Mouse (Mus musculus) E14TG2a.4 (cell line): ENCODE results near the gene Fam24b.

Source experiments
- H3K27me3 ChIP-seq: 2 replicates; pipeline ENCODE4 v1.6.1; 2014; ENCODE audit warnings: low read length, control low read depth; ENCODE audit not compliant: insufficient read depth
- H3K36me3 ChIP-seq: 2 replicates; pipeline ENCODE4 v1.6.1; 2014; ENCODE audit warnings: low read length, control low read depth; ENCODE audit not compliant: insufficient read depth
- H3K4me1 ChIP-seq: replicated peaks from 2 replicates; pipeline ENCODE4 v1.6.1; 2014; ENCODE audit warnings: low read depth, low read length, control low read depth
- H3K4me3 ChIP-seq: replicated peaks from 2 replicates; pipeline ENCODE4 v1.5.1; 2014; ENCODE audit warnings: mild to moderate bottlenecking, low read length
- H3K9me3 ChIP-seq: 2 replicates; pipeline ENCODE4 v1.6.1; 2014; ENCODE audit warnings: low read length, control low read depth
- CTCF ChIP-seq: conservative IDR thresholded peaks from 2 replicates; pipeline ENCODE4 v1.5.1; 2014; ENCODE audit warnings: low read length
- NANOG ChIP-seq: IDR thresholded peaks from 2 replicates; pipeline ENCODE4 v1.6.1; 2014; ENCODE audit warnings: borderline replicate concordance, low read length, mixed read lengths
- POU5F1 ChIP-seq: IDR thresholded peaks from 2 replicates; pipeline ENCODE4 v1.6.1; 2014; ENCODE audit warnings: low read length, borderline replicate concordance

Gene Fam24b

GRCm38 (mm10) chr7:131329416-131329815 is at the start of gene Fam24b:
Gene Fam24b (minus strand): TSS chr7:131329516.
- Histone ChIP-seq H3K4me1 (no peaks in the 10 kb centered on the region), H3K36me3 (no peaks in the 10 kb centered on the region), H3K9me3 (no peaks in the 10 kb centered on the region), H3K4me3 (no peak within 1 kb of the TSS), H3K27me3 (no peaks in the 10 kb centered on the region)
- TF ChIP-seq POU5F1 (no peak), NANOG (no peak), CTCF (no peak)

GRCm38 (mm10) chr7:131371880-131372651 is 42.8 kb upstream of the Fam24b start:
- Histone ChIP-seq H3K4me3 (peak overlapping the region; percentile 96), H3K36me3 (peaks cover 15% of the 10 kb centered on the region), H3K4me1 (peaks cover 19% of the 10 kb centered on the region), H3K9me3 (no peaks in the 10 kb centered on the region), H3K27me3 (peaks cover 2% of the 10 kb centered on the region)
- TF ChIP-seq POU5F1, result no peak
- TF ChIP-seq CTCF, result no peak
- no peak for TF ChIP-seq NANOG

- TF ChIP-seq POU5F1 (no peak), CTCF (no peak), NANOG (no peak)
- Histone ChIP-seq H3K4me1 (peaks cover 19% of the 10 kb centered on the region), H3K4me3 (peak overlapping the region; percentile 96), H3K9me3 (no peaks in the 10 kb centered on the region), H3K27me3 (peaks cover 5% of the 10 kb centered on the region), H3K36me3 (peaks cover 15% of the 10 kb centered on the region)
Measured at GRCm38 (mm10) chr7:131371470-131371860, 42.1 kb upstream of the Fam24b start.

- Histone ChIP-seq H3K36me3 (peaks cover 15% of the 10 kb centered on the region), H3K4me3 (peak within 1 kb of the TSS; percentile 96), H3K4me1 (peaks cover 19% of the 10 kb centered on the region), H3K27me3 (peaks cover 5% of the 10 kb centered on the region), H3K9me3 (no peaks in the 10 kb centered on the region)
- no peak for TF ChIP-seq NANOG
- peak; percentile 26; the same call in 1 of the 2 replicates for TF ChIP-seq CTCF
Measured at GRCm38 (mm10) chr7:131370648-131371469, 41.5 kb upstream of the Fam24b start, which contains the start of gene Pstk. Gene Pstk (plus strand): TSS chr7:131371141.

DNA sequence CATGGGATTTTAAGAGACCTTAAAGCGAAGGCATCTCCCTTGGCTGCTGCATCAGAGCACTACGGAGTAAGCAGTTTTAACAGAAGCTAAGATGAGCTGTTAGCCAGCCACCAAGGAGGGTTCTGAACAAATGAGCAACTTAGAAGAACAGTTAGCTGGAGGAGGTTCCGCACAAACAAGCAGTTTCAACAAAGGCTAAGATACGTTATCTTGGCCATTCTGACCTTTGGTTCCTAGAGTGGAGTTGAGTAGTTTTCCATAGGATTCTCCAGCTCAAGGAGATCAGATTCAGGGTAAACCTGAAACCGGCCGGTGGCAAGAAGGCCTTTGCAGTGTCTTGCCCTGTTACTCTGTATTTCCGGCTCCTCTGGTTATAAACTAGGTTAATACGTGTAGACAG is 34.8 kb upstream of the Fam24b start:
- peaks cover 18% of the 10 kb centered on the region for H3K27me3 ChIP-seq
- peaks cover 18% of the 10 kb centered on the region for H3K36me3 ChIP-seq
- H3K4me1 ChIP-seq, result peaks cover 19% of the 10 kb centered on the region
- TF ChIP-seq POU5F1, result no peak
- TF ChIP-seq CTCF, result no peak
- no peak for TF ChIP-seq NANOG
- H3K4me3 ChIP-seq, result no peak overlapping the region
- no peaks in the 10 kb centered on the region for H3K9me3 ChIP-seq

DNA sequence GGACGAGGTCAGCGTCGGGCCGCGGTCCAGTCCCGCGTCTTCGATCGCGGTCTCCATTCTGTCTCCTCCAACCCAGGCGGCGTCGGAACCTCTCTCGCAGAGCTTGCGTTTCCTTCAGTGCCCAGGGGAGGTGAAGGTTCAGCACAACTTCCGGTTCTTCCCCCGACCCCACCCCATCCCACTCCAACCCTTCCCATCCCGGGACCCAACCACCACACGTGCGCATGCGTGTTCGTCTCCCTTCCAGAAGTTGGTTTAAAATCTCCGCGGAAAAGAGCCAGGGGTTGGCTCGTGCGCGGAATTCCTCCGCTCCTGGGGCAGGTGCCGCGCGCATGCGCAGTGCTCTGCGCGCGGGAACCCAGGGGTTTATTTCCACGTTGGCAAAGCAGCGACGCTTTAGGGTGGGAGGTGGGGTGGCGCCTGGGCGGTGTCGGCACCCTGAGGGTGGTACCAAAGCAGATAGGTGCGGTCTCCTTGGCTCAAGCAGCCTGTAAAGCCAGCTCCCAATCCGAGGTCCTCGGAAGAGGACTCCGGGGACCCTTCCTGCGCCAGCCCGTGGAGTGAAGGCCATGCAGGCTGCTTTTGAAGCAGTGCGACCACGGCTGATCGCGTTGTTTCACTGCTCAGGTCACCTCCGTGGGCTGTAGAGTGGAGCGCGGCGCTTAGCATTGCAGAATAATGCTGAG is 33.4 kb upstream of the Fam24b start, which contains the start of gene 2310057M21Rik:
Gene 2310057M21Rik (minus strand): TSS at position 145 of the 686 bp plus-strand sequence.
- no peak for TF ChIP-seq POU5F1
- TF ChIP-seq NANOG, result no peak
- no peak for TF ChIP-seq CTCF
- peaks cover 32% of the 10 kb centered on the region for H3K36me3 ChIP-seq
- H3K4me1 ChIP-seq, result peaks cover 19% of the 10 kb centered on the region
- H3K4me3 ChIP-seq, result peak within 1 kb of the TSS; percentile 96
- H3K9me3 ChIP-seq, result no peaks in the 10 kb centered on the region
- H3K27me3 ChIP-seq, result peaks cover 18% of the 10 kb centered on the region

DNA sequence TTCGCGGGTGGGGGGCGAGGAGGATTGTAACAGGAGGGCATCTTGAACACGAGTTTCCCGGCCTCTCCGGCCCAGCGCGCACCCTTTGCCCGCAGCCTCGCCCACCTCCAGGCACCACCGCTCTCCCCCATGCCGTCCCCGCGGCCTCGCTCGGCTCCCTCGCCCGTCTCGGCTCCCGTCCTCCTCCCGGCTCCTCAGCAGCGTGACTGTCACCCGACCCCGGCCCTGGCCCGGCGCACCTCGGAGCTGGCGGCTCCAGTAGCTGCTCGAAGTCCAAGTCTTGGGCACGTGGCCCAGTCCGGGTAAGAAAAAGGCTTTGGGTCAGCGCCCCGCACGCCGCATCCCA is 32.9 kb upstream of the Fam24b start:
- peaks cover 37% of the 10 kb centered on the region for H3K36me3 ChIP-seq
- TF ChIP-seq POU5F1 (no peak), NANOG (no peak), CTCF (no peak)
- peak overlapping the region; percentile 96 for H3K4me3 ChIP-seq
- peaks cover 17% of the 10 kb centered on the region for H3K27me3 ChIP-seq
- no peaks in the 10 kb centered on the region for H3K9me3 ChIP-seq
- H3K4me1 ChIP-seq, result peaks cover 19% of the 10 kb centered on the region

DNA sequence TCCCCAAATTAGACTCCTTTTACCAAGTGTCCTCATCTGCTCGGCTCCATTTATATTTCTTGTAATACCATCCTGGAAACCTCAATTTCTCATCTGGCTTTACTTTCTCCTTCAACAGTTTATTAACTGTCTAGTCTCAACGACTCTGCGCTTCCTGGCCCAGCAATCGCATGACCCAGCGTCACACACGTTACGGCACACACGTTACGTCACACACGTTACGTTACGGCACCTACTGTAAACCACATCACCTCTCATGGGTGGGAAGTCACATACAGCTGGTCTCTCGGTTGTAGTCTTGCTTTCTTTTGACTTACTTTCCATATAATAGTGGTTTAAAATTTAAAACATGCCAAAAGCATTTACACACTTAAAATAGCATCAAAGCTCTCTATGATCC is 26.8 kb upstream of the Fam24b start:
- H3K4me3 ChIP-seq, result no peak overlapping the region
- TF ChIP-seq POU5F1 (no peak), NANOG (no peak), CTCF (no peak)
- peaks cover 84% of the 10 kb centered on the region for H3K36me3 ChIP-seq
- no peaks in the 10 kb centered on the region for H3K27me3 ChIP-seq
- H3K9me3 ChIP-seq, result no peaks in the 10 kb centered on the region
- H3K4me1 ChIP-seq, result peaks cover 3% of the 10 kb centered on the region
